Mouse (Mus musculus) thymus, postnatal 36 days (tissue): ENCODE data around the gene Ttll1.
"Not testable (repeated sequence)": the region's sequence is repeated elsewhere in the genome, so short reads cannot be mapped to it uniquely, and the experiment has no call there.

ENCODE experiments used
- DNase-seq, 2 experiments: peaks; one replicate each; pipeline ENCODE4 v3.0.0; 2022; ENCODE audit warnings: mixed read lengths in 2 of 2

Gene Ttll1

GRCm38 (mm10) chr15:83523196-83523595 lies 12.5 kb upstream of the Ttll1 start:
- no peak for DNase-seq

- DNase-seq: no peak
Observed at GRCm38 (mm10) chr15:83520861-83521382, 10.2 kb upstream of the Ttll1 start.

- DNase-seq: peak; percentile 37 to 54
Observed at GRCm38 (mm10) chr15:83518215-83519048, 7.7 kb upstream of the Ttll1 start.

- DNase-seq: no peak
Observed at GRCm38 (mm10) chr15:83515018-83515417, 4.3 kb upstream of the Ttll1 start.

- DNase-seq: no peak
Observed at GRCm38 (mm10) chr15:83512489-83513281, 2.0 kb upstream of the Ttll1 start.

GRCm38 (mm10) chr15:83509950-83510804 lies 516 bp downstream of the Ttll1 start:
- no peak for DNase-seq

GRCm38 (mm10) chr15:83501483-83501882 lies 9.2 kb downstream of the Ttll1 start:
- DNase-seq: not testable (repeated sequence)

GRCm38 (mm10) chr15:83500352-83500751 lies 10.3 kb downstream of the Ttll1 start:
- DNase-seq: peak; percentile 33 to 51

- no peak for DNase-seq
Observed at GRCm38 (mm10) chr15:83499211-83499755, 11.4 kb downstream of the Ttll1 start.

GRCm38 (mm10) chr15:83497299-83497698 lies 13.4 kb downstream of the Ttll1 start:
- DNase-seq: peak; percentile 19 to 22

GRCm38 (mm10) chr15:83495787-83496367 lies 14.8 kb downstream of the Ttll1 start:
- DNase-seq: no peak

- no peak for DNase-seq
Observed at GRCm38 (mm10) chr15:83495195-83495594, 15.5 kb downstream of the Ttll1 start.

GRCm38 (mm10) chr15:83494572-83494920 lies 16.1 kb downstream of the Ttll1 start:
- DNase-seq: no peak

- no peak for DNase-seq
Observed at GRCm38 (mm10) chr15:83493856-83494571, 16.7 kb downstream of the Ttll1 start.

GRCm38 (mm10) chr15:83491891-83492290 lies 18.8 kb downstream of the Ttll1 start:
- no peak for DNase-seq

- no peak for DNase-seq
Observed at GRCm38 (mm10) chr15:83489471-83489870, 21.2 kb downstream of the Ttll1 start.

GRCm38 (mm10) chr15:83487477-83488115 lies 23.1 kb downstream of the Ttll1 start:
- DNase-seq: no peak

- DNase-seq: no peak
Observed at GRCm38 (mm10) chr15:83484311-83484710, 26.4 kb downstream of the Ttll1 start.

GRCm38 (mm10) chr15:83483482-83483881 lies 27.2 kb downstream of the Ttll1 start:
- DNase-seq: peak; percentile 16 to 26

- no peak for DNase-seq
Observed at GRCm38 (mm10) chr15:83482645-83483224, 28.0 kb downstream of the Ttll1 start.
